Mouse (Mus musculus): ENCODE data around the gene Ampd3. TPM values are rescaled to one million over a fixed set of nuclear protein-coding genes. Genes with fewer than 3 reads are reported as not detected.

The Ampd3 gene
- polyA plus RNA-seq, 1 experiment from 2014 or later = 2.8 TPM

GRCm38 (mm10) chr7:110853611-110854010 is 85.6 kb downstream of the Ampd3 start:
- 67% methylated on average over 10 of the region's 10 CpGs for WGBS
- no peak for ATAC-seq (ENCODE audit: low FRiP score, low read depth)
- Histone ChIP-seq H3K27ac (no peak overlapping the region), H3K4me1 (peaks cover 7% of the 10 kb centered on the region; the same call in 1 of the 2 replicates), H3K4me2 (replicated peaks) (no peak overlapping the region), H3K9me3 (no peaks in the 10 kb centered on the region), H3K9ac (no peak overlapping the region), H3K36me3 (no peaks in the 10 kb centered on the region), H3K27me3 (no peaks in the 10 kb centered on the region), H3K4me3 (no peak overlapping the region)

- H3K4me1 ChIP-seq = peaks cover 7% of the 10 kb centered on the region; the same call in 1 of the 2 replicates
- no peaks in the 10 kb centered on the region for H3K9me3 ChIP-seq
- 56% methylated on average over 3 of the region's 3 CpGs for WGBS
These were observed 86.5 kb downstream of the Ampd3 start for GRCm38 (mm10) chr7:110854519-110854918.

DNA sequence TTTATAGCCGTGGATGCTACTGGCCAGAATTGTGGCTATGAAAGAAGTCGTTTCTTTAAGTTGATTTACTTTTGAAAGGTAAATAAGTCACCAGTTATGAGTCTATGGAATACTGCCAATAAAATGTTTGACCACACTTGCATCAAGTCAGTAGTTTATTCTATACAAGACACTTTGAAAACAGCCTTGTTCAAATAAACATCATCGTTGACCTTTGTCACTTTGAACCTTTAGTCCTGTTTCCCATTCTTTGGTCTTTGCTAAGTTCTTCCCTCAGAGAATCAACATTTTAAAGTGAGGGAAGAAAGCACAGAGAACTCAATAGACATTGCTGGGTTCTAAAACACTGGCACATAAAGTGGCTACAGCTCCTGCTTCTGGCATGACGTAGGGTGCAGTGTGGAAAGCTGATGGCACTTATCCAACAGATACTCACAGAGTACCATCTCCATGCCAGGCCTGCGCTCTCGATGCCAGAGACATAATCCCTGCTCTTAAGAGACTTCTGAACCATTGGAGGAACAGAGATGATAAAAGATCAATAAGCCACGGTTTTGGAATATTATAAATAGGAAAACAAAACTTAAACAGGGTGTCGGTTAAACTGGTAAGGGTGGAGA is 87.0 kb downstream of the Ampd3 start:
- Histone ChIP-seq H3K4me2 (replicated peaks) (no peak overlapping the region), H3K27ac (no peak overlapping the region), H3K27me3 (no peaks in the 10 kb centered on the region), H3K9me3 (no peaks in the 10 kb centered on the region), H3K4me3 (no peak overlapping the region), H3K9ac (no peak overlapping the region), H3K4me1 (peaks cover 7% of the 10 kb centered on the region; the same call in 1 of the 2 replicates), H3K36me3 (no peaks in the 10 kb centered on the region)
- ATAC-seq (ENCODE audit: low FRiP score, low read depth) = no peak
- 79% methylated on average over 8 of the region's 8 CpGs for WGBS

More at GRCm38 (mm10) chr7:110854519-110854918, 86.5 kb downstream of the Ampd3 start:
- Histone ChIP-seq H3K9ac (no peak overlapping the region), H3K27me3 (no peaks in the 10 kb centered on the region), H3K4me2 (replicated peaks) (no peak overlapping the region), H3K4me3 (no peak overlapping the region), H3K36me3 (no peaks in the 10 kb centered on the region), H3K27ac (no peak overlapping the region)
- no peak for ATAC-seq (ENCODE audit: low FRiP score, low read depth)

GRCm38 (mm10) chr7:110855604-110856003 is 87.6 kb downstream of the Ampd3 start:
- Histone ChIP-seq H3K4me2 (replicated peaks) (no peak overlapping the region), H3K9ac (no peak overlapping the region), H3K4me1 (peaks cover 7% of the 10 kb centered on the region; the same call in 1 of the 2 replicates), H3K4me3 (no peak overlapping the region), H3K36me3 (no peaks in the 10 kb centered on the region), H3K9me3 (no peaks in the 10 kb centered on the region), H3K27me3 (no peaks in the 10 kb centered on the region), H3K27ac (no peak overlapping the region)
- WGBS = 65% methylated on average over 1 of the region's 1 CpGs
- ATAC-seq (ENCODE audit: low FRiP score, low read depth) = no peak

GRCm38 (mm10) chr7:110860129-110860528 is 92.1 kb downstream of the Ampd3 start:
- Histone ChIP-seq H3K4me2 (replicated peaks) (no peak overlapping the region), H3K9ac (no peak overlapping the region), H3K4me1 (peaks cover 4% of the 10 kb centered on the region), H3K4me3 (no peak overlapping the region), H3K27ac (no peak overlapping the region), H3K9me3 (no peaks in the 10 kb centered on the region), H3K36me3 (no peaks in the 10 kb centered on the region), H3K27me3 (no peaks in the 10 kb centered on the region)
- WGBS = 46% methylated on average over 5 of the region's 5 CpGs
- no peak for ATAC-seq (ENCODE audit: low FRiP score, low read depth)

Small RNAs within 50 kb of the gene (microRNA-seq; reads per million reads assigned to microRNA genes)
- not detected for gene Gm47282

Other genes with a start within 250 kb of the Ampd3 start
- gene Sbf2, start 153.3 kb upstream of the Ampd3 start, polyA plus RNA-seq (2015; fragmentation: Nextera tagmentation; extraction: Ambion mirVana) = 28.7 and 30.9 TPM in 2 replicates
- gene Adm, start 140.5 kb upstream of the Ampd3 start, polyA plus RNA-seq (2015; fragmentation: Nextera tagmentation; extraction: Ambion mirVana) = 2.9 and 3.1 TPM in 2 replicates
- 18.5 and 19.0 TPM in 2 replicates for gene Rnf141, start 76.3 kb downstream of the Ampd3 start, polyA plus RNA-seq (2015; fragmentation: Nextera tagmentation; extraction: Ambion mirVana)
- gene Lyve1, start 95.0 kb downstream of the Ampd3 start, polyA plus RNA-seq (2015; fragmentation: Nextera tagmentation; extraction: Ambion mirVana) = 2.4 and 3.2 TPM in 2 replicates
- gene Mrvi1, start 214.3 kb downstream of the Ampd3 start, polyA plus RNA-seq (2015; fragmentation: Nextera tagmentation; extraction: Ambion mirVana) = 0.86 and 1.6 TPM in 2 replicates